Mouse (Mus musculus) forebrain, postnatal 0 days (tissue): ENCODE data around the gene Efnb2. TPM values are rescaled to one million over a fixed set of nuclear protein-coding genes. Genes with fewer than 3 reads are reported as not detected.

Source experiments
- ATAC-seq: fragments of 200-750 bp; cut with Nextera tagmentation; 2 replicates; pipeline ENCODE4 v1.8.0; 2017; ENCODE audit warnings: mild to moderate bottlenecking, moderate library complexity
- DNase-seq: peaks from one replicate; pipeline ENCODE4 v3.0.0-alpha.2; 2015
- H3K27ac ChIP-seq: fragments of 300-500 bp; sonication (generic); 2 replicates; pipeline ENCODE4 v1.5.1; 2014; ENCODE audit warnings: low read depth, mild to moderate bottlenecking, antibody characterized with exemption, low read length, moderate library complexity, mixed read lengths
- H3K27me3 ChIP-seq: fragments of 300-500 bp; sonication (generic); 2 replicates; pipeline ENCODE4 v1.6.1; 2014; ENCODE audit warnings: mild to moderate bottlenecking, low read length, mixed read lengths; ENCODE audit not compliant: insufficient read depth
- H3K36me3 ChIP-seq: fragments of 300-500 bp; sonication (generic); 2 replicates; pipeline ENCODE4 v1.6.1; 2014; ENCODE audit warnings: mild to moderate bottlenecking, moderate library complexity; ENCODE audit not compliant: insufficient read depth
- H3K4me1 ChIP-seq: fragments of 300-500 bp; sonication (generic); 2 replicates; pipeline ENCODE4 v1.6.1; 2014; ENCODE audit warnings: antibody characterized with exemption; ENCODE audit not compliant: insufficient read depth
- H3K4me2 ChIP-seq: fragments of 300-500 bp; sonication (generic); 2 replicates; pipeline ENCODE4 v1.6.1; 2014; ENCODE audit warnings: low read depth, mild to moderate bottlenecking, moderate library complexity
- H3K4me3 ChIP-seq: fragments of 300-500 bp; sonication (generic); 2 replicates; pipeline ENCODE4 v1.5.1; 2014; ENCODE audit warnings: low read depth, low read length, mixed read lengths
- H3K9ac ChIP-seq: fragments of 300-500 bp; sonication (generic); 2 replicates; pipeline ENCODE4 v1.6.1; 2014; ENCODE audit warnings: mild to moderate bottlenecking
- H3K9me3 ChIP-seq: fragments of 300-500 bp; sonication (generic); 2 replicates; pipeline ENCODE4 v1.6.1; 2016; ENCODE audit warnings: low read length
- CTCF ChIP-seq: sonication (generic); IDR thresholded peaks from 2 replicates; pipeline ENCODE4 v1.5.1; 2016; ENCODE audit warnings: antibody characterized with exemption, control low read depth, low read depth
- WGBS: fragments of 180-500 bp; shearing (Covaris S2); extraction: QIAGEN DNeasy Blood & Tissue Kit; methylation state at CpG from one replicate; pipeline ENCODE4 v1.1.7; 2014; 5-methylcytosine and 5-hydroxymethylcytosine counted together
- polyA plus RNA-seq: library from polyadenylated mRNA; unstranded; fragments of >200 nt; fragmentation: Nextera tagmentation; extraction: Ambion mirVana; gene quantifications from 2 replicates; pipeline ENCODE4 v1.2.1, GENCODE M21; 2015
- total RNA-seq: library from RNA; depleted of rRNA; stranded (reverse); fragments of >200 nt; gene quantifications from 2 replicates; pipeline ENCODE4 v1.2.3, GENCODE M21; 2014

The Efnb2 gene
- total and polyA plus RNA-seq, 2 experiments from 2014 or later = 29.6 to 53.5 TPM

DNA sequence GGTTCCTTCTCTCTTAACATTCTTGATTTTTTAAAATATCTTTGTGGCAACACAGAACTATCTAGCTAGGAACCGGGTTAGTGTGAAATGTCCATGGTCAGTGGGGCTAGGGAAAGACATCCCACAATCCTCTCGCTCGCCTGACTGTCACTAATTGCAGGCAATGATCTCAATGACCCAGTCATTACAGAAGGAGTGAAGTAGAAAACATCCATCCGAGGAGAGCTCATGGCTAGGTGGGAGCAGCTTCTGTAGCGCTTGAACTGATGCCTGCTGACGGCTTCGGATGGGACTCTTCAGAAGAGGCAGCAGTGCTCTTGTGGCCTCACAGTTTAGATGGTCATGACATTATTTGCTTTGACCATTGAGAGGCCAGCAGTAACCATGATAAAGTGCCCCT is 29.6 kb downstream of the Efnb2 start:
- H3K9ac ChIP-seq = no peak overlapping the region
- no peaks in the 10 kb centered on the region for H3K27me3 ChIP-seq
- no peaks in the 10 kb centered on the region for H3K36me3 ChIP-seq
- no peak for TF ChIP-seq CTCF
- 73% methylated on average over 7 of the region's 7 CpGs for WGBS
- ATAC-seq (no peak), DNase-seq (no peak)
- no peaks in the 10 kb centered on the region for H3K9me3 ChIP-seq
- H3K4me2 ChIP-seq = no peak overlapping the region
- H3K4me1 ChIP-seq = peaks cover 19% of the 10 kb centered on the region
- no peak overlapping the region for H3K27ac ChIP-seq
- H3K4me3 ChIP-seq = no peak overlapping the region

DNA sequence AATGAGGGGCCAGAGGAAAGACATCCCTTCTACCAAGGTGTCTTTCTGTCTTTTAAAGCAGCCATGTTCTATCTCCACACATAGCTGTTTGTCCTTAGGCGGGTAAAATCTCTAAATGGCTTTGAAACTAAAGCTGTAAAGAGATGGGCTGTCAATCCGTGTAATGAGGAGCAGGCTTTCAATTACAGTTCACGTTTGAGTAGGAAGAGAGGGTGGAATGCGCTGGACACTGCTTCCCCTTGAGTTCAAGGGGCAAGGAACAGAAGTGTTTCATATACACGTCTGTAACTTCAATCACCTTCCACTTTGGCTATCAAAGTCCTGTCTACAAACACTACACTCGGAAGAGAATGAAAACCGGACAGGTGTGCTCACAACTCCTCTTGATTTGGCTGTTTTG is 37.0 kb downstream of the Efnb2 start:
- ATAC-seq (no peak), DNase-seq (no peak)
- Histone ChIP-seq H3K4me2 (no peak overlapping the region), H3K4me1 (peaks cover 41% of the 10 kb centered on the region), H3K9ac (no peak overlapping the region), H3K27ac (peak overlapping the region; percentile 42; the same call in 1 of the 2 replicates), H3K27me3 (no peaks in the 10 kb centered on the region), H3K36me3 (peaks cover 20% of the 10 kb centered on the region), H3K9me3 (no peaks in the 10 kb centered on the region), H3K4me3 (no peak overlapping the region)
- WGBS = 52% methylated on average over 7 of the region's 7 CpGs
- no peak for TF ChIP-seq CTCF

DNA sequence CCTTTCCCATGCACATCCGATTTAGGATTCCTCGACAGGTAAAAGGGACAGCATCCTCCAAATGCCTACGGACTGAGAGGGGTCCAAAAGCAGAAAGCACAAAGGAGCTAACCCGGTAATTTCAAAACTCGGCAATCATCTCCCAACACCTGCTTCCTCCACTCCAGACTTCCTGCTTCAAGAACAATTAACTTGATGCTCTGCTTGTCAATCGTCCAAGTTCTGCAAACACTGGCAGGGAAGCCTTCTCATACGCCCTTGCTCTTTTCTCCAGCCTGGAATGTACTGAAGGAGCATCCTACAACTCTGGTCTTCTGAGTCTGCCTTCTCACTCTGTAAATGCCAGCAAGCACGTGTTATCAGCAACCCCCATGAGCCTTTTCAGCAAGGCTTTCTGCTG is 37.6 kb downstream of the Efnb2 start:
- WGBS = 32% methylated on average over 8 of the region's 8 CpGs
- ATAC-seq = no peak
- H3K9ac ChIP-seq = no peak overlapping the region
- no peak overlapping the region for H3K4me2 ChIP-seq
- H3K9me3 ChIP-seq = no peaks in the 10 kb centered on the region
- H3K27ac ChIP-seq = peak overlapping the region; percentile 84
- no peaks in the 10 kb centered on the region for H3K27me3 ChIP-seq
- H3K4me3 ChIP-seq = no peak overlapping the region
- peaks cover 41% of the 10 kb centered on the region for H3K4me1 ChIP-seq
- no peak for TF ChIP-seq CTCF
- peaks cover 21% of the 10 kb centered on the region for H3K36me3 ChIP-seq
- no peak for DNase-seq

DNA sequence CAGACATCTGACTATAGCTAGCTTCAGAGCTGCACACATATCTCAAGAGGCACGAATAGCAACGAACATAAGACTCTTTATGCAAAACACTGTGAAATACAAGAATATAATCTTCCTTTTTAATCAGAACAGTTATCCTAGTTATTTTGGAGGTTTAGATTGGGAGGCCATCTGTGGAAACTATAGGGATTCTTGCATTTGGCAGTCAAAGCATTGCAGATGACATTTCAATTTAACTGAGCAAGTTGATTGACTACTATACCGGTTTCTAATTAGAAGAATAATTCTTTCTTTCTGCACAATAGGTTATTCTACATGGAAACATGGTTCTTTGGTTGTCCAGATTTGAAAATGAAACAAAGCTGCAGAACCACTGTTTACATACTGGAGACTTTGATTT is 38.6 kb downstream of the Efnb2 start:
- H3K9me3 ChIP-seq = no peaks in the 10 kb centered on the region
- no peak for TF ChIP-seq CTCF
- H3K27ac ChIP-seq = peak overlapping the region; percentile 84
- H3K4me2 ChIP-seq = 0 out of 2 replicates have a peak overlapping the region, but pooled peaks have one; percentile 22
- no peak overlapping the region for H3K9ac ChIP-seq
- H3K36me3 ChIP-seq = peaks cover 21% of the 10 kb centered on the region
- H3K4me1 ChIP-seq = peaks cover 40% of the 10 kb centered on the region
- H3K27me3 ChIP-seq = no peaks in the 10 kb centered on the region
- no peak for ATAC-seq
- no peak for DNase-seq
- H3K4me3 ChIP-seq = no peak overlapping the region
- WGBS = 38% methylated on average over 3 of the region's 3 CpGs

DNA sequence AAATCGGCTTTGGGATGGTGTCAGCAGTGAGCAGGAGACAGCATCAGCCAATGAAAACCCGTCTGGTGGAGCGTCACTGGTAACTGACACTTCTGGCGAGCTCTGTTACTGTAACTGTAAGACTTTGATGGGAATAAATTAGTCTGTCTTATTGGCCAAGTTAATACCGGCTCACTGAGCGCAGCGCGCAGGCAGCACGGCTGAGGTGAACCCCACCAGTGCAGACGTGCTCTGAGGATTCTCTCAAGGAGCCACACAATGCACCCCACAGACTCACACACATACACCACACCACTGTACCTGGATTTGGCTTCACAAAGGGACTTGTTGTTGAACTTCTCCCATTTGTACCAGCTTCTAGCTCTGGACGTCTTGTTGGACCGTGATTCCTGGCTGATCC is 39.0 kb downstream of the Efnb2 start:
- Histone ChIP-seq H3K27me3 (no peaks in the 10 kb centered on the region), H3K9ac (no peak overlapping the region), H3K9me3 (no peaks in the 10 kb centered on the region), H3K27ac (peak overlapping the region; percentile 84), H3K4me2 (0 out of 2 replicates have a peak overlapping the region, but pooled peaks have one; percentile 22), H3K4me1 (peaks cover 40% of the 10 kb centered on the region), H3K4me3 (no peak overlapping the region), H3K36me3 (peaks cover 21% of the 10 kb centered on the region)
- no peak for TF ChIP-seq CTCF
- peak; percentile 42 for ATAC-seq
- peak; percentile 70 for DNase-seq
- WGBS = 40% methylated on average over 12 of the region's 12 CpGs

DNA sequence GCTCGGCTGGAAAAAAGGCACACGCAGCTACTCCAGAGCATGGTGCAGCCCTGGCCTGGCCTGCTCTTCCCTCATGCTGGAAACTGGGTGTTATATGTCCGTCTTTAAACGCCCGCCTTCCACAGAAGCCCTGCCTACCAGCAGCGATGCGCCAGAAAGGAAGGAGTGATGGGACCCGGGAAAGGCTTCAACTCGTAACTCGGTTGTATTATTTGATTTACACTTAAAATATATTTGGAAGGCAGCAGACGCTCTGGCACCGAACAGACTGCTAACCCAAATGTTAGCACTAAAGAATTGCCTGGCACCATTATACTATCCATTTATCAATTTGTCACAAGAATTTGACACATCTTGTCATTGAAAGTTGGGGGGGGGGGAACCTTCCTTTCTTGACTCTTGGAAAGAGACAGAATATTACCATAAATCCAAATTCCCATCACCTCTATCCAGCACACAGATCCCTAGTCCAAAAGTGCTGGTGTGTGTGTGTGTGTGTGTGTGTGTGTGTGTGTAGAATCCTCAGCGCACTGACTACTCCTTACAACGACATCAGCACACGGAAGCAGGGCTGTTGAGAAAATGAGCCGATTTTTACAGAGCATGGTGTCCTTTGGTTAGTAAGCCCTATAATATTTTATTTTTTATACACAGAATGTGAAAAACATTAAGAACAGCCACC is 39.7 kb downstream of the Efnb2 start:
- peak; percentile 85 for DNase-seq
- Histone ChIP-seq H3K4me2 (peak overlapping the region; percentile 37), H3K4me3 (no peak overlapping the region), H3K4me1 (peaks cover 40% of the 10 kb centered on the region), H3K36me3 (peaks cover 25% of the 10 kb centered on the region), H3K27me3 (no peaks in the 10 kb centered on the region), H3K27ac (peak overlapping the region; percentile 84), H3K9ac (no peak overlapping the region), H3K9me3 (no peaks in the 10 kb centered on the region)
- no peak for TF ChIP-seq CTCF
- WGBS = 53% methylated on average over 16 of the region's 16 CpGs
- peak; percentile 76 for ATAC-seq

DNA sequence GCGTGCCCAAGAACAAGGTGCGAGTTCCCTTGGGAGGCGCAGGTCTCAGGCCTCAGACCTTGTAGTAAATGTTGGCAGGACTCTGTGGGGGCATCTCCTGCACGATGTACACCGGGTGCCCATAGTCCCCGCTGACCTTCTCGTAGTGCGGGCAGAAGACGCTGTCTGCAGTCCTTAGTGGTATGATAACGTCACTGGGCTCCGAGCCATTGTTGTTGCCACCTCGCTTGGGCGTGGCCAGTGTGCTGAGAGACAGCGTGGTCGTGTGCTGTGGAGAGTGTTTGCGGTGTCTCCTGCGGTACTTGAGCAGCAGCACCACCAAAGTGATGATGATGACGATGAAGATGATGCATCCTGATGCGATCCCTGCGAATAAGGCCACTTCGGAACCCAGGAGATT is 40.5 kb downstream of the Efnb2 start:
- 77% methylated on average over 21 of the region's 21 CpGs for WGBS
- no peak for TF ChIP-seq CTCF
- peak overlapping the region; percentile 84 for H3K27ac ChIP-seq
- ATAC-seq (0 out of 2 replicates have a peak, but pooled peaks have one; percentile 8), DNase-seq (peak; percentile 50)
- H3K4me2 ChIP-seq = peak overlapping the region; percentile 37
- H3K9me3 ChIP-seq = no peaks in the 10 kb centered on the region
- H3K4me3 ChIP-seq = 0 out of 2 replicates have a peak overlapping the region, but pooled peaks have one; percentile 12
- 0 out of 2 replicates have a peak overlapping the region, but pooled peaks have one; percentile 35 for H3K9ac ChIP-seq
- H3K27me3 ChIP-seq = no peaks in the 10 kb centered on the region
- peaks cover 26% of the 10 kb centered on the region for H3K36me3 ChIP-seq
- peaks cover 40% of the 10 kb centered on the region for H3K4me1 ChIP-seq
